Mouse (Mus musculus) frontal cortex, adult 2 months (tissue): ENCODE measurements at regions not wholly inside any gene's neighbourhood (a gene's known extent, or its start where the extent isn't known, plus 50 kb on each side); places are given as distances from the start of the nearest gene placed in this dataset.

Source experiments
- DNase-seq, 2 experiments: peaks; one replicate each; pipeline ENCODE4 v3.0.0; 2022; ENCODE audit warnings: low spot score in 1 of 2; ENCODE audit errors: extremely low spot score in 1 of 2

- DNase-seq = no peak
These were observed 316.0 kb downstream of the Gm49356 start for GRCm38 (mm10) chr15:59205091-59205490.

DNA sequence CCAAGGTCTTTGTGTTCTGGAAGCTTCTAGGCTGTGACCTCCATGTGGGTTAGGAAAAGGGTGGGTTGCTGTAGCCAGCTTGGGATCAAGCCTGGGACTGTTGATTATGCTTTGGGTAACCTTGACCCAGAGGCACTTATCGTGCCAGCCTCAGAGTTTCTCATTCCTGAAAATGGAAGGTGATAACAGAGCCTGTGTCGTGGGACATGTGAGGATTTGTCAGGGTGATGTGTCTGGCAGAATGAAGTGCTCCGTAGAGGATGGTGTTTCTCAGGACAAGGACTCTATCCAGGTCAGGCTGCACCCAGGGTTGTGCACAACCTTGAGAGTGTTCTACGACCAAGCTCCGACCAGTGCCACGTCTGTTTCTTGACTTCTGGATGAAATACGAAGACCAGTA lies 316.4 kb downstream of the Gm49356 start:
- no peak for DNase-seq

DNA sequence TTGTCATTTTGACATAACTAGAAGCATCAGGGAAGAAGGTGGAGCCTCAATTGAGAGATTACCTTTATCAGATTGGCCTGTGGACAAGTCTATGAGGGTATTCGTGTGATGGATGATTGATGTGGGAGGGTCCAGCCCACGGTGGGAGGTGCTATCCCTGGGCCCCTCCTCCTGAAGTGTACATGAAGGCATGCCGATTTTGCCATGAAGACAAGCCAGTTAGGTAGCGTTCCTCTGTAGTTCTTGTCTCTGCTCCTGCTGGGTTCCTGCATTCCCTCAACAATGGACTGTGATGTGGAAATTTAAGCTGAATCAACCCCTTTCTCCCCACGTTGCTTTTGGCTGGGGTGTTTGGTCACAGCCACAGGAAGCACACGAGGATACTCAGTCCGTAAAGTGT lies 317.5 kb downstream of the Gm49356 start:
- no peak for DNase-seq

GRCm38 (mm10) chr15:59207976-59208375 lies 318.9 kb downstream of the Gm49356 start:
- no peak for DNase-seq

DNA sequence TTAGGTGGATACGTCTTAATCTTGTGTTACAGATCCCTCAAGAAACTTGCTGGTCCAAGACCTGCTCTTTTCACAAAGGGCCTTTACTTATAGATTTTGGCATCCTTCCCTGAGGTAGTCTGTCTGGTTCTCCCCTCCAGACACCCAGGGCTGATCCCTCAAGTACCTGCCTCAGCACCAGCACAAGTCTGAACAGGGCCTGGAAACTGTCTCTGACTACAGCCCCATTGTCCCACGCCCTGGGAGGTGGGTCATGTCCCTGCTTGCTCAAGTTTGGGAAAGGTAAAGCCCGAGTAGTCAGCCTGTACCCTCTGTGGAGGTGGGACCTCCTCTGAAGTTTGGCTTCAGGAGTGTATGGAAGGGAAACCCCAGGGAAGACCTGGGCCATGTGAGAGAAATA lies 323.3 kb downstream of the Gm49356 start:
- DNase-seq = no peak

- DNase-seq = no peak
These were observed 325.0 kb downstream of the Gm49356 start for GRCm38 (mm10) chr15:59214096-59214495.

DNA sequence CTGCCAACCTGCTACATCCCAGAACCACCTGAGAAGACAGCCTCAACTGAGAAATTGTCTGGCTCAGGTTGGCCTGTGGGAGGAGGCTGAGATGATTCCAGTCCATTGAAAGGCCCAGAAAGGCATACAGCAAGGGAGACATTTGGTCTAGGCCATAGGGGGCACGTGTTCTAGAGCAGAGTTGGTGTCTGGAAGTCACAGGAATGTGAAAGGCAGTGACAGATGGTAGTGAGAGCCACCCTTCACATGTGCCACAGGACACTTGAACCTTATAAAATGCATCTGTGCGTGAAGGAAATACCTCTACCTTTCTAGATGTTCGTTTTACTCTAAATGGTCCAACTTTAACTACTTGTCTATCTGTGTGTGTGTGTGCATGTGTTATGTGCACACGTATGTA lies 326.1 kb downstream of the Gm49356 start:
- no peak for DNase-seq

- no peak for DNase-seq
These were observed 328.4 kb downstream of the Gm49356 start for GRCm38 (mm10) chr15:59217481-59217880.

DNA sequence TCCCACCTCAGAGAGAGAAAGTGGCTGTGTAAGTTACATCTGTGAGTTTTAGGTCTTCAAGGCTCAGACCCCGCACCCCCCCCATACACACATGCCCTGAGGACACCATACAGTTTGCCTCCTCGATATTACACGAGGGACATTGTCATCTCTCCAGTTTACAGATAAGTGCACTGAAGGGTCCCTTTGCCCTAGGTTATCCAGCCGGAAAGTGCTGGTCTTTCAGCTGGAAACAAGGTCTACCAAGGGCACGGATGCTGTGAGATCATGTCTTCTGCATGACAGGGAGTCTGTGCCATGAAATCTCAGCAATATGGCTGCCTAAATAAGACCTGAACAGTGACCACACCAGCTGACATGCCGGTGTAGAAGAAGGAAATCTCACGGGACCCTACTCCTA lies 329.8 kb downstream of the Gm49356 start:
- no peak for DNase-seq

DNA sequence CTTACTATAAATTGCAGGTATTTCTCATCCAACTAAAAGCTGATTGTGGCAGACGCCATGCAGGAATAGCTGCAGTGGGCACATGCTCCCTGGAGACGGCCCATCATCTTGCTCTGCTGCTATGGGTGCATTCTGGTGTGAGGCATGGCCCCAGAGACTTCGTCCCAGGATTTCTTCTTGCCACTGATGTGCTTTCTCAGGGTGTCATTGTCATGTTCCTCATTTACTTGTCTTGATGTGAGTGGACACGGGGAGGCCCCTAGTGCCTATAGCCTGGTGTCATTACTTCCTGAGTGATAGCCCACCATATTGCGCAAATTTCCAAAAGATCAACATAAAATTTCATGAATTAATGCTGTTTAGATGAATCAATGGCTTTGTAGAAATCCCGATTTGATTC lies 336.5 kb downstream of the Gm49356 start:
- no peak for DNase-seq

- DNase-seq = no peak
These were observed 338.2 kb downstream of the Gm49356 start for GRCm38 (mm10) chr15:59227293-59227692.

GRCm38 (mm10) chr15:59230536-59230935 lies 341.4 kb downstream of the Gm49356 start:
- no peak for DNase-seq

GRCm38 (mm10) chr15:59231703-59232102 lies 342.6 kb downstream of the Gm49356 start:
- no peak for DNase-seq

- no peak for DNase-seq
These were observed 343.2 kb downstream of the Gm49356 start for GRCm38 (mm10) chr15:59232290-59232689.

DNA sequence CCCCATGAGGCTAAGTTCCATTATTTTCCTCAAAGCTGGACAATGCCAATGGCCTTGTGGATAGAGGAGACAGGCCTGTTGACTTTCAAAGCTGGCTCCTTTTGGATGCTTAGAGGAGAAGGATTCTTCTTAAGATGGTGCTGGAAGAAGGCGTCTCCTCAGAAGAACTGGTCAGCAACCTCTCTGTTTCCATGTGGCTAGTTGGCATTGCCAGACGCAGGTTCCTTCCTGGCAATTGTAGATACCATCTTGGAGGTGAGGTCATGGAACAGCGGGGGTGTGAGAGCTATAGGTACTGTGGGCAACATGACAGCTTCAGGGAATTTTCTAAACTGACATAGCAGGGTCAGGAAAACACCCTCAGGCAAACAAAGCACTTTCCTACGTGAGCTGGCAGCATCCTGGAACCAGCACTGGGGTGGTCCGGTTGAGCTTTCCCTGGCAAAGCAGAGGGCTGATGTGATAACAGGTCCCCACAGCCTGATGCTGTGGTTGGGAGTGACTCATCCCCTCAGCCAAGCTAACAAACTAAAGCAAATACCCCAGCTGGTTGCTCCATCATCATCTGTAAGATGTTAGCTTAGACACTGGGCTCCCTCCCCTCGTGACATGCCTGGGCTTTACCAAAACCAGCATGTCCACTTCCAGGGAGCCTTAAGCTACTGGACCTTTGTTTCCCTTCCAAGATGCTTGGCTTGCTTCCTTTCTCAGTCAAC lies 348.5 kb downstream of the Gm49356 start:
- no peak for DNase-seq

- no peak for DNase-seq
These were observed 352.7 kb downstream of the Gm49356 start for GRCm38 (mm10) chr15:59241752-59242151.

DNA sequence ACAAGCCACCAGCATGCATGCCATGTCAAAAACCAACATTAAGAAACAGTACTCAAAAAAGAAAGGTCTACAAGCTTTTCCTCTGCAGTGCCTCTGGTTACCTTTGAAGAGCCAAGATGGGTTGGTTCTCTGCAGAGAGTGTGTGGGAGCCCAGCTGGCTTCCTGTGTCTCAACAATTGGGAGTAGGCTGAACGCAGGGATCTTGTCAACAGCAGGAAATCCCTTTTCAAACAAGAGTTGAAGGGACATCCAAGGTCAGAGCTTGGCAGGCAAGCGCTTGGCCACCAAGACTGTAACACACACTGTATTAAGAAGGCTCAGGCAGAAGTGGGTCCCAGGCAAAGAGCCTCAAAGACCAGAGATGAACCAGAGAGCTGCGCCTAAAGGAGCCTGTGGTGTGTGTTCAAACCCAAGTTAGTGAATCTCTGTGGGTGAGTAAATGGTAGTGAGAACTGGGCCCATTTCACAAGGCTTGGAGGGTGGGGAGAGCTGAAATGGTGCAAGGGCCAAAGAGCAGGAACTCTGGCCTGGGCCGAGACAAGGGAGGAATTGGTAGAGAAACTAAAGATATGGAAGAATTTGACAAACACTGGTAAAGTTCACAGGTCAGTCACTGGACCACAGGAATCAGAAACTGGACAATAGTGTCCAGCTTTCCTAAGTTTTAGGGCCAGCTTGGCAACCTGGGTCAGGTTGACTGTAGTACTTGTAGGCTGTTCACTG lies 357.0 kb downstream of the Gm49356 start:
- DNase-seq = no peak

DNA sequence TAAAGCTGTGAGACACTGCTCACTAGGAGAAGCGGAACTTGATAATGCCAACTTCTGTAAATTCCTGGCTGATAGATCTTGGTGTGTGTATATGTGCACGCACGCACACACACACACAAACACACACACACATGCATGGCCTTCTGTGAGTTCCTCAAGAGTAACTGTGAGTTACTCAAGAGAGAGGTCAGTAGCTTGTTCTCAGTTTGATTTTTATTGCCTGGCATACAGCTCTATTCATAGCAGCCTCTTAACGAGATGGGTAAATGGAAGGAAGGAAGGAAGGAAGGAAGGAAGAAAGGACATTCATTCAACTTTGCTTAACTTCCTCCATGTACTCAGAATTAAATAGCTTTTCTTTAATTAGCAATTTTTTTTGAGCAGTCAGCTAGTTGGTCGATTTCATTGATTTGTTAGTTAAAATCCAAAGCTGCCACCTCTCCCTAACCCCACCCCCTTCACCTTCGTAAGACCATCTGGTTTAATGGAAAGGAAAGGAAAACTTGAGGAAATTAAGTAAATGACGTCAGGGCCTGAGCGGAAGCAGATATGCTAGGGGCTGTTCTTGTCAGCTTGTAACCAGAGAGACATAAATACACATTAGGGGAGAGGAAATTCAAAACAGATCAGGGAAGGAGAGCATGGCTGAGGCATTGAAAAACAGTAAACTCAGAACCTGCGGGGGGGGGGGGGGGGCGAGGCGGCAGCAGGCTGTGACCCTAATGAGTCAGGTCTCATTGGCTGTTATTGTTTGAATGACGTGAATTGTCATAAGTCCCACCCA lies 359.6 kb downstream of the Gm49356 start:
- no peak for DNase-seq

DNA sequence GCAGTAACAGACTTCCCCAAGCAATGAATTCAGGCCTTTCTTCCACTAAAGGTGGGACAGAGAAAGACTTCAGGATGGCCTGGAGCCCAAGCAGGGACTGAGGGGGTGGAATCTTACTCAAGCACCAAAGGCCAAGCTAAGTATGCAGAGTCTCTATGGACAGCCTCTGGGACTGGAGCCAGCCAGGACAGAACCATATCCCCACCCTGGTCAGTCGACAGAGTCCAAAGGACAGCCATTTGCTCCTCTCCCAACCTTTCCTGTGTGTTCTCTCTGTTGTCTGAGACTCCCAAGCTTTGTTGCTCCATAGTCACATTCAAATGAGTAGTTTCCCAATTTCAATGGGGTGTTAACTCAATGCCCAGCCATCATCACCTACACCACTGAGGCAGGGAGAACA lies 372.3 kb downstream of the Gm49356 start:
- no peak for DNase-seq

- DNase-seq = no peak
These were observed 373.3 kb downstream of the Gm49356 start for GRCm38 (mm10) chr15:59262380-59262779.
